Mouse (Mus musculus): ENCODE measurements around the gene Nol9. TPM values are rescaled to one million over a fixed set of nuclear protein-coding genes. Genes with fewer than 3 reads are reported as not detected.

Gene Nol9
- polyA plus RNA-seq, 1 experiment from 2014 or later = 43.0 TPM

- Histone ChIP-seq H3K27ac (no peak overlapping the region), H3K27me3 (ENCODE audit: poor library complexity, severe bottlenecking) (peaks cover 15% of the 10 kb centered on the region), H3K36me3 (replicated peaks) (no peaks in the 10 kb centered on the region), H3K4me3 (no peak overlapping the region), H3K4me1 (peaks cover 18% of the 10 kb centered on the region), H3K9me3 (no peaks in the 10 kb centered on the region)
- WGBS = 93% methylated on average over 3 of the region's 3 CpGs
- no peak for DNase-seq (ENCODE audit: extremely low spot score, low spot score)
These were observed 37.1 kb upstream of the Nol9 start for GRCm38 (mm10) chr4:152002063-152002462.

GRCm38 (mm10) chr4:152006137-152006536, 33.0 kb upstream of the Nol9 start:
- no peaks in the 10 kb centered on the region for H3K9me3 ChIP-seq
- no peak for DNase-seq (ENCODE audit: extremely low spot score, low spot score)
- WGBS = 71% methylated on average over 6 of the region's 6 CpGs
- peaks cover 51% of the 10 kb centered on the region for H3K4me1 ChIP-seq
- H3K27me3 ChIP-seq (ENCODE audit: poor library complexity, severe bottlenecking) = peaks cover 32% of the 10 kb centered on the region
- H3K27ac ChIP-seq = no peak overlapping the region
- H3K36me3 ChIP-seq (replicated peaks) = no peaks in the 10 kb centered on the region
- no peak overlapping the region for H3K4me3 ChIP-seq

GRCm38 (mm10) chr4:152006812-152007211, 32.3 kb upstream of the Nol9 start:
- Histone ChIP-seq H3K36me3 (replicated peaks) (peaks cover 2% of the 10 kb centered on the region), H3K4me1 (peaks cover 58% of the 10 kb centered on the region), H3K27ac (no peak overlapping the region), H3K9me3 (no peaks in the 10 kb centered on the region), H3K4me3 (0 out of 2 replicates have a peak overlapping the region, but pooled peaks have one; percentile 89), H3K27me3 (ENCODE audit: poor library complexity, severe bottlenecking) (peaks cover 33% of the 10 kb centered on the region)
- 12% methylated on average over 3 of the region's 3 CpGs for WGBS
- no peak for DNase-seq (ENCODE audit: extremely low spot score, low spot score)

GRCm38 (mm10) chr4:152007481-152008147, 31.5 kb upstream of the Nol9 start:
- Histone ChIP-seq H3K36me3 (replicated peaks) (peaks cover 11% of the 10 kb centered on the region), H3K27ac (peak overlapping the region; percentile 88; the same call in 1 of the 2 replicates), H3K9me3 (no peaks in the 10 kb centered on the region), H3K4me3 (peak overlapping the region; percentile 89), H3K27me3 (ENCODE audit: poor library complexity, severe bottlenecking) (peaks cover 33% of the 10 kb centered on the region), H3K4me1 (peaks cover 64% of the 10 kb centered on the region)
- DNase-seq (ENCODE audit: extremely low spot score, low spot score) = no peak
- WGBS = 2% methylated on average over 8 of the region's 8 CpGs

GRCm38 (mm10) chr4:152008148-152008500, 31.0 kb upstream of the Nol9 start:
- WGBS = under 1% methylated on average over 14 of the region's 14 CpGs
- DNase-seq (ENCODE audit: extremely low spot score, low spot score) = peak; percentile 40
- peaks cover 64% of the 10 kb centered on the region for H3K4me1 ChIP-seq

GRCm38 (mm10) chr4:152008622-152009075, 30.5 kb upstream of the Nol9 start, which contains the start of gene Klhl21:
TSS of gene Klhl21 (plus strand) at chr4:152008803.
- Histone ChIP-seq H3K36me3 (replicated peaks) (peaks cover 21% of the 10 kb centered on the region), H3K27me3 (ENCODE audit: poor library complexity, severe bottlenecking) (peaks cover 33% of the 10 kb centered on the region), H3K9me3 (no peaks in the 10 kb centered on the region), H3K4me3 (peak within 1 kb of the TSS; percentile 89), H3K27ac (peak within 1 kb of the TSS; percentile 88), H3K4me1 (peaks cover 64% of the 10 kb centered on the region)
- 0% methylated on average over 45 of the region's 45 CpGs for WGBS
- DNase-seq (ENCODE audit: extremely low spot score, low spot score) = peak; percentile 92

More at GRCm38 (mm10) chr4:152008148-152008500, 31.0 kb upstream of the Nol9 start:
- H3K9me3 ChIP-seq = no peaks in the 10 kb centered on the region
- H3K27me3 ChIP-seq (ENCODE audit: poor library complexity, severe bottlenecking) = peaks cover 33% of the 10 kb centered on the region
- peak overlapping the region; percentile 88; the same call in 1 of the 2 replicates for H3K27ac ChIP-seq
- peak overlapping the region; percentile 89 for H3K4me3 ChIP-seq
- H3K36me3 ChIP-seq (replicated peaks) = peaks cover 16% of the 10 kb centered on the region

- Histone ChIP-seq H3K4me3 (peak overlapping the region; percentile 89), H3K27ac (peak overlapping the region; percentile 88), H3K27me3 (ENCODE audit: poor library complexity, severe bottlenecking) (peaks cover 33% of the 10 kb centered on the region), H3K4me1 (peaks cover 64% of the 10 kb centered on the region), H3K36me3 (replicated peaks) (peaks cover 28% of the 10 kb centered on the region), H3K9me3 (no peaks in the 10 kb centered on the region)
- under 1% methylated on average over 115 of the region's 115 CpGs for WGBS
- no peak for DNase-seq (ENCODE audit: extremely low spot score, low spot score)
These were observed 29.8 kb upstream of the Nol9 start for GRCm38 (mm10) chr4:152009076-152010051.

GRCm38 (mm10) chr4:152010091-152010706, 28.9 kb upstream of the Nol9 start:
- H3K4me1 ChIP-seq = peaks cover 64% of the 10 kb centered on the region
- H3K27ac ChIP-seq = peak overlapping the region; percentile 88
- peak overlapping the region; percentile 89 for H3K4me3 ChIP-seq
- H3K9me3 ChIP-seq = no peaks in the 10 kb centered on the region
- H3K27me3 ChIP-seq (ENCODE audit: poor library complexity, severe bottlenecking) = peaks cover 33% of the 10 kb centered on the region
- peak; percentile 44 for DNase-seq (ENCODE audit: extremely low spot score, low spot score)
- WGBS = 2% methylated on average over 10 of the region's 10 CpGs
- H3K36me3 ChIP-seq (replicated peaks) = peaks cover 36% of the 10 kb centered on the region

- Histone ChIP-seq H3K27me3 (ENCODE audit: poor library complexity, severe bottlenecking) (peaks cover 33% of the 10 kb centered on the region), H3K27ac (peak overlapping the region; percentile 88; the same call in 1 of the 2 replicates), H3K4me3 (peak overlapping the region; percentile 89), H3K4me1 (peaks cover 61% of the 10 kb centered on the region), H3K36me3 (replicated peaks) (peaks cover 42% of the 10 kb centered on the region), H3K9me3 (no peaks in the 10 kb centered on the region)
- no peak for DNase-seq (ENCODE audit: extremely low spot score, low spot score)
- 4% methylated on average over 13 of the region's 13 CpGs for WGBS
These were observed 28.4 kb upstream of the Nol9 start for GRCm38 (mm10) chr4:152010707-152011134.

GRCm38 (mm10) chr4:152011171-152011760, 27.9 kb upstream of the Nol9 start:
- H3K9me3 ChIP-seq = no peaks in the 10 kb centered on the region
- no peak overlapping the region for H3K27ac ChIP-seq
- peak overlapping the region; percentile 89 for H3K4me3 ChIP-seq
- no peak for DNase-seq (ENCODE audit: extremely low spot score, low spot score)
- H3K27me3 ChIP-seq (ENCODE audit: poor library complexity, severe bottlenecking) = peaks cover 33% of the 10 kb centered on the region
- peaks cover 47% of the 10 kb centered on the region for H3K36me3 ChIP-seq (replicated peaks)
- H3K4me1 ChIP-seq = peaks cover 61% of the 10 kb centered on the region
- 75% methylated on average over 8 of the region's 8 CpGs for WGBS

GRCm38 (mm10) chr4:152012109-152012508, 27.0 kb upstream of the Nol9 start:
- peaks cover 24% of the 10 kb centered on the region for H3K27me3 ChIP-seq (ENCODE audit: poor library complexity, severe bottlenecking)
- H3K9me3 ChIP-seq = no peaks in the 10 kb centered on the region
- H3K4me1 ChIP-seq = peaks cover 53% of the 10 kb centered on the region
- no peak for DNase-seq (ENCODE audit: extremely low spot score, low spot score)
- H3K4me3 ChIP-seq = 0 out of 2 replicates have a peak overlapping the region, but pooled peaks have one; percentile 89
- 95% methylated on average over 16 of the region's 16 CpGs for WGBS
- H3K36me3 ChIP-seq (replicated peaks) = peaks cover 55% of the 10 kb centered on the region
- no peak overlapping the region for H3K27ac ChIP-seq
